Mouse (Mus musculus) spleen, adult 2 months (tissue): Measurements from ENCODE around the gene F2. TPM values are rescaled to one million over a fixed set of nuclear protein-coding genes. Genes with fewer than 3 reads are reported as not detected.

Experiments used
- DNase-seq, 2 experiments: peaks; one replicate each; pipeline versions ENCODE4 v3.0.0 to v3.0.0-alpha.2; 2012 to 2021; ENCODE audit warnings: low spot score in 2 of 2, low read depth in 1 of 2
- H3K27ac ChIP-seq: fragments of 200-500 bp; 2 replicates; pipeline ENCODE4 v1.5.1; 2012; ENCODE audit warnings: low read length, inconsistent platforms; ENCODE audit not compliant: insufficient read depth
- H3K27me3 ChIP-seq: fragments of 200-500 bp; 2 replicates; pipeline ENCODE4 v1.6.1; 2012; ENCODE audit warnings: mild to moderate bottlenecking, moderate library complexity, low read length, inconsistent platforms; ENCODE audit not compliant: control insufficient read depth, insufficient read depth
- H3K36me3 ChIP-seq: fragments of 200-500 bp; 2 replicates; pipeline ENCODE4 v1.6.1; 2012; ENCODE audit warnings: mild to moderate bottlenecking, low read length, inconsistent platforms; ENCODE audit not compliant: control insufficient read depth, insufficient read depth
- H3K4me1 ChIP-seq: fragments of 200-500 bp; 2 replicates; pipeline ENCODE4 v1.6.1; 2011; ENCODE audit warnings: inconsistent platforms; ENCODE audit not compliant: control insufficient read depth, insufficient read depth, insufficient read length
- H3K4me3 ChIP-seq: fragments of 200-500 bp; 2 replicates; pipeline ENCODE4 v1.5.1; 2011; ENCODE audit warnings: mild to moderate bottlenecking, inconsistent platforms; ENCODE audit not compliant: insufficient read depth, insufficient read length; ENCODE audit errors: extremely low read depth
- CTCF ChIP-seq: fragments of 200-500 bp; IDR thresholded peaks from 2 replicates; pipeline ENCODE4 v1.5.1; 2011; ENCODE audit warnings: mild to moderate bottlenecking, inconsistent platforms; ENCODE audit not compliant: insufficient read depth, insufficient read length, insufficient replicate concordance; ENCODE audit errors: extremely low read depth
- POLR2A ChIP-seq: fragments of 200-500 bp; IDR thresholded peaks from 2 replicates; pipeline ENCODE4 v1.6.1; 2011; ENCODE audit warnings: low read depth, low read length, inconsistent platforms
- WGBS: fragments of 180-500 bp; shearing (Covaris S2); methylation state at CpG from one replicate; pipeline ENCODE4 v1.1.7; 2018; 5-methylcytosine and 5-hydroxymethylcytosine counted together
- polyA plus RNA-seq: library from polyadenylated mRNA; depleted of rRNA; stranded (reverse); fragments of >200 nt; gene quantifications from 2 replicates; pipeline ENCODE4 v1.2.3, GENCODE M21; 2012

The F2 gene
- polyA plus RNA-seq, 1 experiment: 0.30 TPM

DNA sequence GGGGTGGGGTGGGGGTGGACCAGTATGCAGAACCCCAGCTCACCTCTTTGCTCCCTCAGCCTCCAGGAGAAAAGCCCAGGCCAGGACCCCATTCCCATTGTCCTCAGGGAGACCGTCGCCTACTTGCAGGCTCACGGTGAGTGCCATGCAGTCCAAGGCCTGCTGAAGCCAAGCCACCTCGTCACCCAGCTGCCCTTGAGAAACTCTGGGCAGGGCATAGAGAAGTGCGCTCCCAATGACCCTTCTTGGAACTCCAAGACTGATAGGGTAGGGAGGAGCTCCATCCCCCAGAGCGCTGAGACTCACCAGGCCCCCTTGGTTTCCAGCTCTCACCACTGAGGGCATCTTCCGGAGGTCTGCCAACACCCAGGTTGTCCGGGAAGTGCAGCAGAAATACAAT lies 33.1 kb upstream of the F2 start:
- no peaks in the 10 kb centered on the region for H3K27me3 ChIP-seq
- no peaks in the 10 kb centered on the region for H3K4me1 ChIP-seq
- WGBS: 95% methylated on average over 8 of the region's 8 CpGs
- H3K4me3 ChIP-seq: no peak overlapping the region
- no peak for TF ChIP-seq POLR2A
- no peak for TF ChIP-seq CTCF
- no peak for DNase-seq
- H3K27ac ChIP-seq: no peak overlapping the region
- peaks cover 50% of the 10 kb centered on the region for H3K36me3 ChIP-seq

- H3K27me3 ChIP-seq: no peaks in the 10 kb centered on the region
- 90% methylated on average over 2 of the region's 2 CpGs for WGBS
- DNase-seq: no peak
- H3K4me1 ChIP-seq: no peaks in the 10 kb centered on the region
- H3K4me3 ChIP-seq: no peak overlapping the region
- no peak overlapping the region for H3K27ac ChIP-seq
- peaks cover 55% of the 10 kb centered on the region for H3K36me3 ChIP-seq
- TF ChIP-seq CTCF (no peak), POLR2A (no peak)
Observed at GRCm38 (mm10) chr2:91667747-91668146, 31.5 kb upstream of the F2 start.

GRCm38 (mm10) chr2:91666386-91666910 lies 30.2 kb upstream of the F2 start:
- Histone ChIP-seq H3K4me1 (no peaks in the 10 kb centered on the region), H3K27ac (no peak overlapping the region), H3K27me3 (no peaks in the 10 kb centered on the region), H3K4me3 (no peak overlapping the region), H3K36me3 (peaks cover 61% of the 10 kb centered on the region)
- 95% methylated on average over 6 of the region's 6 CpGs for WGBS
- DNase-seq: no peak
- TF ChIP-seq POLR2A: no peak
- no peak for TF ChIP-seq CTCF

- no peak for DNase-seq
- no peaks in the 10 kb centered on the region for H3K4me1 ChIP-seq
- H3K27me3 ChIP-seq: no peaks in the 10 kb centered on the region
- H3K4me3 ChIP-seq: no peak overlapping the region
- H3K27ac ChIP-seq: no peak overlapping the region
- peaks cover 55% of the 10 kb centered on the region for H3K36me3 ChIP-seq
- TF ChIP-seq POLR2A (no peak), CTCF (no peak)
Observed at GRCm38 (mm10) chr2:91664780-91665179, 28.6 kb upstream of the F2 start.

DNA sequence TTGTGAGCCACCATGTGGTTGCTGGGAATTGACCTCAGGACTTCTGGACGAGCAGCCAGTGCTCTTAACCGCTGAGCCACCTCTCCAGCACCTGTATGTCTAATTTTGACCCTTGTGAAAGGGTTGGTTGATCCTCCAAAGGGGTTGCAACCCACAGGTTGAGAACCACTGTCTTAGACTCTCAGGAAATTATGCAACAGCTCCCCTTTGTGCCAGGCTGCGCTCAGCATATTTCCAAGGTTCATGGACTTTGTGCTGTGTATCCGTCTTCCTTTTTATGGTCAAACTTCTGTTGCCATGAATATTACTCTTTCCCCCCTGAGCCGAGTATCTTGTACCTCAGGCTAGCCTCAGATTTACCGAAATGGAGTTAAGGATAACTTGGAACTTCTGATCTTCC lies 24.8 kb upstream of the F2 start:
- Histone ChIP-seq H3K27ac (no peak overlapping the region), H3K36me3 (peaks cover 49% of the 10 kb centered on the region), H3K4me1 (no peaks in the 10 kb centered on the region), H3K27me3 (no peaks in the 10 kb centered on the region), H3K4me3 (no peak overlapping the region)
- TF ChIP-seq CTCF: no peak
- no peak for TF ChIP-seq POLR2A
- no peak for DNase-seq
- WGBS: 92% methylated on average over 6 of the region's 6 CpGs

GRCm38 (mm10) chr2:91659657-91660056 lies 23.4 kb upstream of the F2 start:
- no peak for TF ChIP-seq POLR2A
- no peak for TF ChIP-seq CTCF
- no peak overlapping the region for H3K4me3 ChIP-seq
- H3K27ac ChIP-seq: no peak overlapping the region
- WGBS: 96% methylated on average over 8 of the region's 8 CpGs
- H3K4me1 ChIP-seq: no peaks in the 10 kb centered on the region
- no peaks in the 10 kb centered on the region for H3K27me3 ChIP-seq
- peaks cover 54% of the 10 kb centered on the region for H3K36me3 ChIP-seq
- no peak for DNase-seq

- DNase-seq: no peak
- peaks cover 42% of the 10 kb centered on the region for H3K36me3 ChIP-seq
- TF ChIP-seq CTCF: no peak
- H3K4me1 ChIP-seq: no peaks in the 10 kb centered on the region
- H3K27me3 ChIP-seq: no peaks in the 10 kb centered on the region
- H3K27ac ChIP-seq: no peak overlapping the region
- H3K4me3 ChIP-seq: no peak overlapping the region
- 88% methylated on average over 8 of the region's 8 CpGs for WGBS
Observed at GRCm38 (mm10) chr2:91656774-91657173, 20.6 kb upstream of the F2 start.
